Mouse (Mus musculus) layer of hippocampus, adult 8-10 months (tissue): ENCODE measurements around the gene Mak. TPM values are rescaled to one million over a fixed set of nuclear protein-coding genes. Genes with fewer than 3 reads are reported as not detected.

ENCODE experiments used
- DNase-seq, 2 experiments: peaks; one replicate each; pipeline ENCODE4 v3.0.0; 2022; ENCODE audit warnings: low spot score in 2 of 2
- total RNA-seq, 4 experiments: library from RNA; stranded (reverse); gene quantifications; 2 replicates each; pipeline ENCODE4 v1.2.4; 2022

Gene Mak
- 1 to 10 TPM; 1.6 to 2.9 (median 2.0) TPM for total RNA-seq

GRCm38 (mm10) chr13:41079421-41079780 lies at the start of gene Mak:
Gene Mak, minus strand, starts transcription at chr13:41079706.
- DNase-seq: peak; percentile 38 to 43

- no peak for DNase-seq
Observed at GRCm38 (mm10) chr13:41129061-41129460, 49.6 kb upstream of the Mak start.

- no peak for DNase-seq
Observed at GRCm38 (mm10) chr13:41128326-41128725, 48.8 kb upstream of the Mak start.

GRCm38 (mm10) chr13:41123666-41124225 lies 44.2 kb upstream of the Mak start:
- DNase-seq: no peak

- DNase-seq: no peak
Observed at GRCm38 (mm10) chr13:41119152-41119945, 39.8 kb upstream of the Mak start.

DNA sequence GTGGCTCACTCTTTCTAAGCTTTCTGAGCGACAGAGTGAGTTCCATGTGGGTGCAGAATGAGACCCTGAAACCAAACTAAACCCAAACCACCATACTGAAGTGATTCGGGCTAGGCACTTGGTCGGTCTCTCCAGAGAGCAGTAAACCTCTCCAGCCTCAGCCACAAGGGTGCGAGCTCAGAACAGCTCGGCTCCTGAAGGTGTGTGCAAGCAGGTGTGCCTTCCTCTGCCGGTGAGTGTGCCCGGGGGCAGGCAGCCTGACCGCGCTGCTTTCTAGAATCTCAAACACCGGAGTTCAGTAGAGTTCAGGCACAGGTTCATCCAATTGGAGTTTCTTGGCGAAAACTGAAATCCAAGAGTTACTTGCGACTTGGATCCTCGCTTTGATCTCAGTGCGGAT lies 34.4 kb upstream of the Mak start, which contains the start of gene Sycp2l:
Gene Sycp2l, plus strand, starts transcription at position 368 of the 400 bp plus-strand sequence.
- no peak for DNase-seq

GRCm38 (mm10) chr13:41110935-41111334 lies 31.4 kb upstream of the Mak start, which contains the start of gene Gcm2:
Gene Gcm2, minus strand, starts transcription at chr13:41111035.
- DNase-seq: no peak

DNA sequence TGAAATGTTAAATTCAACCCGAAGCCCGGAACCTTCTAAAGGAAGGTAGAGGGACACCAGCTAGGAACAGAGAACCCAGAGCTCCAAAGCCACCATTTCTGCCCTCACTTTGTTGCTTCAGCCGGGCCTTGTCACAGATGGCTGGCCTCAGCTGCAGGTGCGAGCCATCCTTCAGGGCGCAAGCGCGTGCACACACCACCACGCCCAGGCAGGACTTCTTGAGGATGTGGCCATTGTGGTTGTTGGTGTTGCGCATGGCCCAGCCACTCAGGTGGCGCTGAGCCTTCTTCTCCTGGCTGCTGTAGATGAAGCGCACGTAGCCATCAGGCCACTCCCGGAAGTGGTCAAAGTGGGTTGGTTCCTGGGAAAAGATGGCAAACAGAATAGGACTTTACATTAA lies 26.0 kb upstream of the Mak start:
- DNase-seq: no peak

- no peak for DNase-seq
Observed at GRCm38 (mm10) chr13:41103841-41104525, 24.5 kb upstream of the Mak start.

DNA sequence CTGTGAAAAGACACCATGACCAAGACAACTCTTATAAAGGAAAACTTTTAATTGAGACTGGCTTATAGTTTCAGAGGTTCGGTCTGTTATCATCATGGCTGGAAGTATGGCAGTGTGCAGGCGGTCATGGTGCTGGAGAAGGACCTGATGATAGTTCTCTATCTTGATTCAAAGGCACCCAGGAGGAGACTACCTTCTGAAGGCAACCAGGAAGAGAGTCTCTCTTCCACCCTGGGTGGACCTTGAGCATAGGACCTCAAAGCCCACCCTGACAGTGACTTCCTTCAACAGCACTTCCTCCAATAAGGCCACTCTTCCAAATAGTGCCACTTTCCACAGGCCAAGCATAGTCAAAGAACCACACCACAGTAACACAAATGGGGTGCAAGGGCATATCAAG lies 20.5 kb upstream of the Mak start:
- no peak for DNase-seq

- no peak for DNase-seq
Observed at GRCm38 (mm10) chr13:41098325-41098724, 18.8 kb upstream of the Mak start.

DNA sequence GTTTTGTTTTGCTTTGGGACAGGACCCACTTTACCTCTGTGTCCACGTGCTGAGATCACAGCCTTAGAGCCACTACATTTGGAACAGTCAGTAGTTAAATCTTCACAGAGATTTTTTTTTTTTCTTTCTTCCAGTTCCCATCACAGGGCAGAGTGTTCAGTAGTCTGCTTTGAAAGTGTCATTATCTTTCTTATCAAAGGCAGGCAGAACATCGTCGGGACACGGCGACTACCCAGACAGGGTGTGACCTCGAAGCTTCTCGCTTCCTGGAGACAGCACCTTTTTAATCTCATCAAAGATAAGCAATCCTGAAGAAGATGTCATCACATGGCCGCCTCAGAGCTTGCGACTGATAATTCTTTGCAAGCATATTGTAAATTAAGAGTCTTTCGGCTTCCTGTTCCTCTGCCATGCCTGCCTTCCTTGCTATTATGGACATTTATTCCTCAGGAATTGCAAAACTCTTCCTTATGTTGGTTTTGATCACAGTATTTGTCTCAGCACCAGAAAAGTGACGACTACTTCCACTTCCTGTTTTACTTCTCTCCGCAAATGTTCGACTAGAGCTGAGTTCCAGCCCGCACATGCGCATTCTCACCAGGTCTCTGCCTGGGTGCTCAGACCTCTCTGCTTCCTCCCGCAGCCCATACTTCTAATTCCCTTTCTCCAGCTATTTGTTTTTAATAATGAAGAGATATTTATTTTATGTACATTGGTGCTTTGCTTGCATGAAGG lies 18.0 kb upstream of the Mak start:
- no peak for DNase-seq

GRCm38 (mm10) chr13:41094160-41094559 lies 14.7 kb upstream of the Mak start:
- no peak for DNase-seq

DNA sequence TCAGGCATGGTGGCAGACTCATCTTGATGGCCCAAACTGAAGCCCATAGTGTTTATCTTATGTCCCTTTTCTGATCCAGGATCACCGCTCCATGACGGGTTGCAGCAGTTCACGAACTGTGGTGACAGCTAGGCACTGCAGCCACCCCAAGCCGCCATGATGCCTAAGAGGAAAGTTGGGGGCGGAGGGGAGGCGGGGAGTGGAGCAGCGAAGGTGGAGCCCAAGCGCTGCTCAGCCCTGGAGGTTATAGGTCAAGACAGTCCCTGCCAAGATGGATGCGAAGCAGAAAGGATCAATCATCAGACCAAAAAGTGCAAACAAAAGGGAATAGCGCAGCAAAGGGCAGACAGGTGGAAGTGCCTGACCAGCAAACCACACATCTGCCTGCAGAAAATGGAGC lies 11.8 kb upstream of the Mak start:
- DNase-seq: no peak

- no peak for DNase-seq
Observed at GRCm38 (mm10) chr13:41088746-41089145, 9.2 kb upstream of the Mak start.

DNA sequence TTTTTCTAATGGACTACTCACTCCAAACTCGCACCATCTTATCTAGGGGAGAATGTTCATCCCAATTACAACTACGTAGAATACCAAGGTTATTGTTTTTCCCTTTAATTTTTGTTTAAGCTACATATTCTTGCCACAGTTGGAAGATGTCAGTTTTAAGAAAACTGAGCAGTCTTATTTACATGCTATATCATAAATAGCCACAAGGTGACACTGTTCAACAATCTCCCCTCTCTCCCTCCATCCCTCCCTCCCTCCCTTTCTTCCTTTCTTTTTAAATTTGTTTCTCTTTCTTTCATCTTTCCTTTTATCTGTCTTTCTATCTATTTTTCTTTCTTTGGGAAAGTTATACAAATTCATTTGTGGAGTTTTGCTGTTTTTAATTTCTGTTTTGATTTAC lies 5.6 kb upstream of the Mak start:
- no peak for DNase-seq

DNA sequence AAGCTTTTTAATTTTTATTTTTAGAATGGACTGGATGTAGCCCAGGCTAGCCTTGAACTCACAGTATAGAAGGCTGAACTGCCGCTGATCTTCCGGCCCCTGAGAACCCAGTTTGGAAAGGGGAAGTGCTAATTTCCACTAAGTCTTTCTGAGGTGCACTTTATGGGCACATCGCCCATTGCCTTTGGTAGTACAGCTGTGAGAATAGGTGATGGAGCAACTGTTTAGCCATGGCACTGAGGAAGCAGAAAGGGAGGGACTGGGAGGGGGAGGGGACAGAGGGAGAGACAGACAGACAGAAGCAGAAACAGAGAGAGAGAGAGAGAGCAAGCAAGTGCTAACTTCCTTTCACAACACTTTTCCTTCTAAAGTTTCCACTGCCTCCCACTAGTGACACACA lies 5.0 kb upstream of the Mak start:
- no peak for DNase-seq

GRCm38 (mm10) chr13:41080700-41081099 lies 1.2 kb upstream of the Mak start:
- no peak for DNase-seq

DNA sequence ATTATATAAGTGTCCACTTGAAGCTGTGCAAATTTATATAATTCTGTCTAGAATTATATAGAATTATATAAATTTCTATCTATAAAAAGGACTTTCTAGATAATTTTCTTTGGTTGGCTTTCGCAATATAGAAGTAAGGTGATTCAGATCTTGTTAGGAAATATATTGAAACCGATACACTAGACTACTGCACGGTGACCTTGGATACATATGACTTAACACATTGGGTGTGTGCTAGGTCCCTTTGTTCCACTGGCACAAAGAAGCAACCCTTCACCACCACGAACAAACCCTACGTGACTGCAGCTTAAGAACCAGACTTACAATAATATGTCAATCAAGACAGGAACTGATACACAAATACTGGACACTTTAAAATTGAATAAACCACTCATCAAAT lies 353 bp upstream of the Mak start:
- no peak for DNase-seq

DNA sequence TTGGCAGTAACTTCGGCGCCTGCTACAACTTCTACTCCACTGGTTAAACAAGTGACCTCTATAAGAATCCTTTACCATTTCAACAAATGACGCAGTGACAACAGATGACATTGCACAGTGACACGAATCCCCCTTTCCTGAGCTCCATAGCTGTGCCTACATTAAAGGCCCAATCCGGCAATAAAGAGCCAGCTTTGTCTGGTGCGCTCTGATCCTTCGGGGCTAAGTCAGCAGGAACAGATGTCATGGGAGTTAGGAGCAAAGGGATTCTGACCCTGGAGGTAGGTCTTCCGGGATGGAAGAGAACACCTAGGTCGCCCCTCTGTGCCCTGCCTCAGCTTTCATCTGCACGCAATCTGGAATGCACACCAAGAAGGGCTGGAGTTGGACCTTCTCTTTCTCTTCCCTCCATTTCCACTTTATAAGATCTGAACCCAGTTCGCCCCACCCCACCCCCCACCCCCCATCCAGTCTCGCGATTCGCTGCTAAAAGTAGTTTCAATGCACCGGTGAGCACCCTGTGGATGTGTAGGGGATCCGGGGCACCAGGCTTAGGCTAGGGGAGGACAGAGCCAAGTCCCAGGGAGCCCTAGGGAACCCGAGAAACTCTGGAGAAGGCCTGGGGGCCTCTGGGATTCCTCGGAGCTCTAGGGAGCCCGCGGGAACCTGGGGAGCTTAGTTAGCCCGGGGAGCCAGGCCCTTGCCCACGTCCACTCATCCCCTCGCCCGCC lies 651 bp downstream of the Mak start:
- no peak for DNase-seq

- DNase-seq: no peak
Observed at GRCm38 (mm10) chr13:41077921-41078320, 1.6 kb downstream of the Mak start.
